Mouse (Mus musculus): Measurements from ENCODE around the gene Gsk3b. TPM values are rescaled to one million over a fixed set of nuclear protein-coding genes. Genes with fewer than 3 reads are reported as not detected.

The Gsk3b gene
- polyA plus RNA-seq, 2 experiments, result 2.9 to 10.3 TPM

DNA sequence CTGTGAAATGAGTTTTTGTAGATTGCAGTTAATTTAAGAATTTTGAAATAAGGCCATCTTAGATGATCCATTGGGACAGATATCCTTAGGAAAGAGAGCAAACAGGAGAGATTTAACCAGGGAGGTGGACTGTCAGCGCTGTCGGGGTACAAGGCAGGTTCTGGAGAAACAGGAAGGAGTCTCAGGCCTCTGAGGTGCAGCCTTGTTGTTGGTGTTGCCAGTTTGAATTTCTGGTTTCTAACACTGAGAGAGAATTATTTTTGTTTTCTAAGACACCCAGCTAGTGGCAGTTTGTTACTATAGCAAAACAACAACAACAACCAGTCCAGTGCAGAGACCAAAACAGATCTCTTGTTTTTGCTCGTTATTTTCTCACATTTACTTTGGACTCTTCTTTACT lies 42.2 kb downstream of the Gsk3b start:
- Histone ChIP-seq H3K4me1 (replicated peaks; ENCODE audit: control insufficient read depth in 2 of 2, insufficient read depth in 2 of 2, low read length in 1 of 2) (peaks cover 3 to 13% of the 10 kb centered on the region in 2 experiments; a peak in 3 of 4 replicates), H3K9ac (replicated peaks) (no peak overlapping the region), H3K27me3 (ENCODE audit: control insufficient read depth, insufficient read depth, low read length) (no peaks in the 10 kb centered on the region), H3K4me3 (ENCODE audit: insufficient read depth in 1 of 2, low read depth in 2 of 2, low read length in 2 of 2) (no peak overlapping the region), H3K4me2 (ENCODE audit: low read depth) (no peak overlapping the region), H3K36me3 (replicated peaks; ENCODE audit: control insufficient read depth, insufficient read depth, low read depth) (no peaks in the 10 kb centered on the region), H3K27ac (no peak overlapping the region), H3K9me3 (ENCODE audit: control insufficient read depth, low read length) (no peaks in the 10 kb centered on the region)
- ATAC-seq (ENCODE audit: insufficient read depth), result no peak
- TF ChIP-seq EP300 (IDR thresholded peaks at IDR 0.05; ENCODE audit: low read depth) (no peak), CTCF (IDR thresholded peaks at IDR 0.05; ENCODE audit: low read depth) (no peak)
- 42% methylated on average over 3 of the region's 3 CpGs for WGBS (ENCODE audit: insufficient replicate concordance)
- no peak for DNase-seq (ENCODE audit: low read depth in 3 of 3, low spot score in 3 of 3)

GRCm38 (mm10) chr16:38131756-38132155 lies 43.0 kb downstream of the Gsk3b start:
- Histone ChIP-seq H3K4me2 (ENCODE audit: low read depth) (peak overlapping the region; percentile 35), H3K4me1 (replicated peaks; ENCODE audit: control insufficient read depth in 2 of 2, insufficient read depth in 2 of 2, low read length in 1 of 2) (peaks cover 3 to 13% of the 10 kb centered on the region in 2 experiments; a peak in 3 of 4 replicates), H3K27me3 (ENCODE audit: control insufficient read depth, insufficient read depth, low read length) (no peaks in the 10 kb centered on the region), H3K27ac (no peak overlapping the region), H3K9me3 (ENCODE audit: control insufficient read depth, low read length) (no peaks in the 10 kb centered on the region), H3K4me3 (ENCODE audit: insufficient read depth in 1 of 2, low read depth in 2 of 2, low read length in 2 of 2) (0 out of 4 replicates have a peak overlapping the region, but pooled peaks of 1 of the 2 experiments have one; percentile 10), H3K36me3 (replicated peaks; ENCODE audit: control insufficient read depth, insufficient read depth, low read depth) (no peaks in the 10 kb centered on the region), H3K9ac (replicated peaks) (no peak overlapping the region)
- 11% methylated on average over 9 of the region's 9 CpGs for WGBS (ENCODE audit: insufficient replicate concordance)
- DNase-seq (ENCODE audit: low read depth in 3 of 3, low spot score in 3 of 3) (peak in 1 of 3 experiments; percentile 17), ATAC-seq (ENCODE audit: insufficient read depth) (0 out of 2 replicates have a peak, but pooled peaks have one; percentile 26)
- no peak for TF ChIP-seq CTCF (IDR thresholded peaks at IDR 0.05; ENCODE audit: low read depth)
- no peak for TF ChIP-seq EP300 (IDR thresholded peaks at IDR 0.05; ENCODE audit: low read depth)

- ATAC-seq (ENCODE audit: insufficient read depth) (no peak), DNase-seq (ENCODE audit: low read depth in 3 of 3, low spot score in 3 of 3) (no peak)
- Histone ChIP-seq H3K27ac (no peak overlapping the region), H3K4me3 (ENCODE audit: insufficient read depth in 1 of 2, low read depth in 2 of 2, low read length in 2 of 2) (no peak overlapping the region), H3K36me3 (replicated peaks; ENCODE audit: control insufficient read depth, insufficient read depth, low read depth) (no peaks in the 10 kb centered on the region), H3K4me1 (replicated peaks; ENCODE audit: control insufficient read depth in 2 of 2, insufficient read depth in 2 of 2, low read length in 1 of 2) (peaks cover 3 to 13% of the 10 kb centered on the region in 2 experiments; a peak in 3 of 4 replicates), H3K9me3 (ENCODE audit: control insufficient read depth, low read length) (no peaks in the 10 kb centered on the region), H3K4me2 (ENCODE audit: low read depth) (peak overlapping the region; percentile 35), H3K9ac (replicated peaks) (no peak overlapping the region), H3K27me3 (ENCODE audit: control insufficient read depth, insufficient read depth, low read length) (no peaks in the 10 kb centered on the region)
- TF ChIP-seq CTCF (IDR thresholded peaks at IDR 0.05; ENCODE audit: low read depth) (no peak), EP300 (IDR thresholded peaks at IDR 0.05; ENCODE audit: low read depth) (no peak)
- 54% methylated on average over 7 of the region's 7 CpGs for WGBS (ENCODE audit: insufficient replicate concordance)
These were observed 43.4 kb downstream of the Gsk3b start for GRCm38 (mm10) chr16:38132210-38132609.

DNA sequence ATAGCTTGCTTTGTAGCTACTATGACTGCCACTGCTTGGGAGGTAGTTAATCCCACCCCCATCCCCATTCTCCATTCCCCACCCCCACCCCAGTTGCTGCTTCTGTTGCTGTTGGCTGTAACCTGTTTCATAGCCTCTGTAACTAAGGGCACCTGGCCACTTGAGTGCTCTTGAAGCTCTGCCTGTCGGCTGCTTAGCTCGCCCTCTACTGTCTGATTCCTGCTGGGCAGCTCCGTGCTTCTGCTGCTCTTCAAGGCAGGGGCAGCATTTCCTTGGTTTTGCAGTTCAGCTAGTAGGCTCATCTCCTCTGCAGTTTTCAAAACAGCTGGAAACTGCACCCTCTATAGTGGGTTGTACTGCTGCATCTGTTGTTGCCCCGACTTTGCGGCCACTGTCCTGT lies 48.5 kb downstream of the Gsk3b start:
- no peak overlapping the region for H3K4me3 ChIP-seq (ENCODE audit: insufficient read depth in 1 of 2, low read depth in 2 of 2, low read length in 2 of 2)
- DNase-seq (ENCODE audit: low read depth in 3 of 3, low spot score in 3 of 3) (no peak), ATAC-seq (ENCODE audit: insufficient read depth) (no peak)
- no peak overlapping the region for H3K9ac ChIP-seq (replicated peaks)
- H3K9me3 ChIP-seq (ENCODE audit: control insufficient read depth, low read length), result no peaks in the 10 kb centered on the region
- TF ChIP-seq EP300 (IDR thresholded peaks at IDR 0.05; ENCODE audit: low read depth), result no peak
- TF ChIP-seq CTCF (IDR thresholded peaks at IDR 0.05; ENCODE audit: low read depth), result peak; percentile 69
- no peak overlapping the region for H3K4me2 ChIP-seq (ENCODE audit: low read depth)
- H3K27me3 ChIP-seq (ENCODE audit: control insufficient read depth, insufficient read depth, low read length), result no peaks in the 10 kb centered on the region
- 55% methylated on average over 5 of the region's 5 CpGs for WGBS (ENCODE audit: insufficient replicate concordance)
- H3K27ac ChIP-seq, result no peak overlapping the region
- H3K36me3 ChIP-seq (replicated peaks; ENCODE audit: control insufficient read depth, insufficient read depth, low read depth), result no peaks in the 10 kb centered on the region
- H3K4me1 ChIP-seq (replicated peaks; ENCODE audit: control insufficient read depth in 2 of 2, insufficient read depth in 2 of 2, low read length in 1 of 2), result no peaks in the 10 kb centered on the region; a peak in 3 of 4 replicates

GRCm38 (mm10) chr16:38144898-38145297 lies 56.1 kb downstream of the Gsk3b start:
- Histone ChIP-seq H3K36me3 (replicated peaks; ENCODE audit: control insufficient read depth, insufficient read depth, low read depth) (no peaks in the 10 kb centered on the region; the same call in 1 of the 2 replicates), H3K9ac (replicated peaks) (no peak overlapping the region), H3K9me3 (ENCODE audit: control insufficient read depth, low read length) (no peaks in the 10 kb centered on the region), H3K27me3 (ENCODE audit: control insufficient read depth, insufficient read depth, low read length) (no peaks in the 10 kb centered on the region), H3K4me2 (ENCODE audit: low read depth) (no peak overlapping the region), H3K4me3 (ENCODE audit: insufficient read depth in 1 of 2, low read depth in 2 of 2, low read length in 2 of 2) (no peak overlapping the region), H3K27ac (no peak overlapping the region), H3K4me1 (replicated peaks; ENCODE audit: control insufficient read depth in 2 of 2, insufficient read depth in 2 of 2, low read length in 1 of 2) (peaks cover 0 to under 1% of the 10 kb centered on the region in 2 experiments; a peak in 1 of 4 replicates)
- no peak for ATAC-seq (ENCODE audit: insufficient read depth)
- no peak for TF ChIP-seq EP300 (IDR thresholded peaks at IDR 0.05; ENCODE audit: low read depth)
- TF ChIP-seq CTCF (IDR thresholded peaks at IDR 0.05; ENCODE audit: low read depth), result no peak
- no peak for DNase-seq (ENCODE audit: low read depth in 3 of 3, low spot score in 3 of 3)
- 74% methylated on average over 4 of the region's 4 CpGs for WGBS (ENCODE audit: insufficient replicate concordance)

All from liver, embryonic 14.5 days (tissue).